Mouse (Mus musculus) cerebellum, adult 2 months (tissue): Measurements from ENCODE around the gene Palm. TPM values are rescaled to one million over a fixed set of nuclear protein-coding genes. Genes with fewer than 3 reads are reported as not detected.
A peak's percentile ranks its signal among the peaks of the same experiment; 100 is the strongest.
"Not testable (repeated sequence)": the region's sequence is repeated elsewhere in the genome, so short reads cannot be mapped to it uniquely, and the experiment has no call there.

ENCODE experiments used
- DNase-seq, 2 experiments: peaks; one replicate each; pipeline ENCODE4 v3.0.0; 2021
- H3K27ac ChIP-seq: fragments of 200-500 bp; 2 replicates; pipeline ENCODE4 v1.5.1; 2012; ENCODE audit warnings: low read length, control low read depth, inconsistent platforms; ENCODE audit not compliant: insufficient read depth
- H3K27me3 ChIP-seq: fragments of 200-500 bp; 2 replicates; pipeline ENCODE4 v1.6.1; 2012; ENCODE audit warnings: inconsistent platforms, mild to moderate bottlenecking, low read length, moderate library complexity; ENCODE audit not compliant: control insufficient read depth, insufficient read depth
- H3K4me1 ChIP-seq: fragments of 200-500 bp; 2 replicates; pipeline ENCODE4 v1.6.1; 2011; ENCODE audit warnings: low read length; ENCODE audit not compliant: control insufficient read depth, insufficient read depth
- H3K4me3 ChIP-seq: fragments of 200-500 bp; replicated peaks from 2 replicates; pipeline ENCODE3; 2011; ENCODE audit warnings: mild to moderate bottlenecking, low read depth, low read length, control low read depth; ENCODE audit not compliant: insufficient read depth
- CTCF ChIP-seq: fragments of 200-500 bp; IDR thresholded peaks from 2 replicates; pipeline ENCODE4 v1.5.1; 2011; ENCODE audit warnings: low read depth, mild to moderate bottlenecking, control low read depth, low read length, moderate library complexity, borderline replicate concordance; ENCODE audit not compliant: insufficient read depth
- POLR2A ChIP-seq: fragments of 200-500 bp; IDR thresholded peaks from 2 replicates; pipeline ENCODE4 v1.6.1; 2011; ENCODE audit warnings: low read length, control low read depth, borderline replicate concordance; ENCODE audit not compliant: insufficient read depth
- WGBS: fragments of 180-500 bp; shearing (Covaris S2); methylation state at CpG from one replicate; pipeline ENCODE4 v1.1.7; 2018; 5-methylcytosine and 5-hydroxymethylcytosine counted together
- polyA plus RNA-seq: library from polyadenylated mRNA; depleted of rRNA; stranded (reverse); fragments of >200 nt; gene quantifications from 2 replicates; pipeline ENCODE4 v1.2.3, GENCODE M21; 2012

Palm gene
- polyA plus RNA-seq, 1 experiment, result 143 TPM

- TF ChIP-seq POLR2A (no peak), CTCF (no peak)
- H3K4me1 ChIP-seq, result 0 out of 2 replicates have a peak, but pooled peaks cover 4% of the 10 kb centered on the region
- H3K4me3 ChIP-seq, result no peak overlapping the region
- DNase-seq, result peak in 1 of 2 experiments; percentile 41
- WGBS, result 37% methylated on average over 3 of the region's 3 CpGs
- H3K27me3 ChIP-seq, result no peaks in the 10 kb centered on the region
- H3K27ac ChIP-seq, result no peak overlapping the region
Measured at GRCm38 (mm10) chr10:79755854-79756253, 37.5 kb upstream of the Palm start.

GRCm38 (mm10) chr10:79756660-79757059 is 36.7 kb upstream of the Palm start:
- H3K27me3 ChIP-seq, result no peaks in the 10 kb centered on the region

GRCm38 (mm10) chr10:79759675-79760074 is 33.7 kb upstream of the Palm start:
- WGBS, result 97% methylated on average over 1 of the region's 1 CpGs
- peaks cover 23% of the 10 kb centered on the region for H3K4me1 ChIP-seq
- not testable (repeated sequence) for H3K27ac ChIP-seq, DNase-seq, H3K4me3 ChIP-seq, H3K27me3 ChIP-seq

More at GRCm38 (mm10) chr10:79756660-79757059, 36.7 kb upstream of the Palm start:
- H3K4me3 ChIP-seq, result no peak overlapping the region
- WGBS, result 76% methylated on average over 24 of the region's 24 CpGs
- TF ChIP-seq CTCF, result no peak
- no peak for TF ChIP-seq POLR2A
- no peak overlapping the region for H3K27ac ChIP-seq
- 0 out of 2 replicates have a peak, but pooled peaks cover 4% of the 10 kb centered on the region for H3K4me1 ChIP-seq
- no peak for DNase-seq

- no peak overlapping the region for H3K27ac ChIP-seq
- no peak for TF ChIP-seq POLR2A
- no peak for TF ChIP-seq CTCF
- H3K27me3 ChIP-seq, result no peaks in the 10 kb centered on the region
- H3K4me1 ChIP-seq, result peaks cover 30% of the 10 kb centered on the region
- H3K4me3 ChIP-seq, result no peak overlapping the region
- 74% methylated on average over 11 of the region's 11 CpGs for WGBS
- no peak for DNase-seq
Measured at GRCm38 (mm10) chr10:79760603-79761143, 32.7 kb upstream of the Palm start.

GRCm38 (mm10) chr10:79762875-79763274 is 30.5 kb upstream of the Palm start:
- DNase-seq, result no peak
- WGBS, result 74% methylated on average over 3 of the region's 3 CpGs
- TF ChIP-seq CTCF, result no peak
- TF ChIP-seq POLR2A, result no peak

GRCm38 (mm10) chr10:79764234-79764633 is 29.1 kb upstream of the Palm start:
- no peak for TF ChIP-seq POLR2A
- no peak for TF ChIP-seq CTCF
- Histone ChIP-seq H3K4me1 (peaks cover 28% of the 10 kb centered on the region), H3K27ac (no peak overlapping the region), H3K27me3 (no peaks in the 10 kb centered on the region), H3K4me3 (no peak overlapping the region)
- 18% methylated on average over 7 of the region's 7 CpGs for WGBS
- no peak for DNase-seq

More at GRCm38 (mm10) chr10:79762875-79763274, 30.5 kb upstream of the Palm start:
- peaks cover 28% of the 10 kb centered on the region for H3K4me1 ChIP-seq
- H3K27me3 ChIP-seq, result no peaks in the 10 kb centered on the region
- H3K27ac ChIP-seq, result no peak overlapping the region
- H3K4me3 ChIP-seq, result no peak overlapping the region

GRCm38 (mm10) chr10:79765228-79765745 is 28.1 kb upstream of the Palm start:
- no peak for TF ChIP-seq CTCF
- no peak for TF ChIP-seq POLR2A
- DNase-seq, result no peak
- WGBS, result 39% methylated on average over 2 of the region's 2 CpGs

GRCm38 (mm10) chr10:79766001-79766507 is 27.3 kb upstream of the Palm start:
- 5% methylated on average over 16 of the region's 16 CpGs for WGBS
- TF ChIP-seq POLR2A (no peak), CTCF (no peak)
- no peak for DNase-seq
- Histone ChIP-seq H3K4me1 (peaks cover 28% of the 10 kb centered on the region), H3K27me3 (no peaks in the 10 kb centered on the region), H3K27ac (peak overlapping the region; percentile 77), H3K4me3 (peak overlapping the region; percentile 82)

More at GRCm38 (mm10) chr10:79765228-79765745, 28.1 kb upstream of the Palm start:
- H3K27me3 ChIP-seq, result no peaks in the 10 kb centered on the region
- peaks cover 28% of the 10 kb centered on the region for H3K4me1 ChIP-seq
- peak overlapping the region; percentile 82 for H3K4me3 ChIP-seq
- no peak overlapping the region for H3K27ac ChIP-seq
